Mouse (Mus musculus): ENCODE data around the gene B3gat3.
"Not testable (repeated sequence)": the region's sequence is repeated elsewhere in the genome, so short reads cannot be mapped to it uniquely, and the experiment has no call there.

Gene B3gat3

DNA sequence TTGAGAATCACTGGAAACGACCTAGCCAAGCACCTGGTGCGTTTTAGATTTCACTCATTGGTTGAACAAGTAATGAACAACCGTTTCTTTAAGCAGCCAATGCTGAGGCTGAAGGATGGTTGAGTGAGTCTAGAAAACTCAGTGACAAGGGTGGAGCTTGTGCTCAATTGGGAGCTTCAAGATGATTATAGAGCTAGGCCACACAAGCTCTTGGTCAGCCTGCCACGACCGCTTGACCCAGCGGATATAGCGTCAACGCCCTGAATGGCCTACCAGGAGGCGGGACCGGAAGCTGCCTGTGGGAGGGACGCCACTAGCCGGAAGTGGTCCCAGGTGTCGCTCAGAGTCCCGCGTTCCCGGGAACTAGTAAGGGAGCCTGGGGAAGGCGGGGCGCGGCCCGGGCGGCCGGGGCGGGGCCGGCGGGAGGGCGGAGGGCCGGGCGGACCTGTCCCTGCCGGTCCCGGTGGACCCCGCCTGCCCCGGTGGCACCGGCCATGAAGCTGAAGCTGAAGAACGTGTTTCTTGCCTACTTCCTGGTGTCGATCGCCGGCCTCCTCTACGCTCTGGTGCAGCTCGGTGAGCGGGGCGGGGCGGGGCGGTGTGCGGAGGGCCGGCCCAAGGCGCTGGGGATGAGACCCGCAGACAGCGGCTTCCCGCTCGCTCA is at the start of gene B3gat3:
B3gat3 (plus strand) TSS at position 302 of the 664 bp plus-strand sequence.
- DNase-seq, result peak; percentile 96 to 97

DNA sequence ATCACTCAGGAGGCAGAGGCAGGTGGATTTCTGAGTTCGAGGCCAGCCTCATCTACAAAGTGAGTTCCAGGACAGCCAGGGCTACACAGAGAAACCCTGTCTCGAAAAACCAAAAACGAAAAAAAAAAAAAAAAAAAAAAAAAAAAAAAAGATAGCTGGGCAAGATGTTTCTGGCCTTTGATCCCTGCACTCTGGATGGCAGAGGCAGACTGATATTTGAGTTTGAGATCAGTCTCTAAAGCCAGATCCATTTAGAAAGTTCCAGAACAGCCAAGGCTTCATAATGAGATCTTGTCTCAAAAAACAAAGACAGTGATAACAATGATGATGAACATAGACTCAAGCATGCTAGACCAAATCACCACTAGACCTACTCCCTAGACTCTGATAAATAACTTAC is 49.8 kb upstream of the B3gat3 start:
- not testable (repeated sequence) for DNase-seq

DNA sequence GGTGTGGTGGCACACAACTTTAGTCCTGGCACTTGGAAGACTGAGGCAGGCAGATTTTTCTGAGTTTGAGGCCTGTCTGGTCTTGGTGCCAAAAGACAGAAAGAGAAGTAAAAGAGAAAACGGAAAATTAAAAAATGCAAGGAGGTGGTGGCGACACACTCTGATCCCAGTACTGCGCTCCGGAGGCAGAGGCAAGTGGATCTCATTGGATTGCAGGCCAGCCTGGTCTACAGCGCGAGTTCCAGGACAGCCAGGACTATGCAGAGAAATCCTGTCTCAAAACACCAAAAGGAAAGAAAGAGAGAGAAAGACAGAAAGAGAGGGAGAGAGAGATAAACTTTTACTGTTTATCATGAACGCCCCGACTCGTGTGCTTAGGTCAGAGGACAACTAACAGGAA is 49.3 kb upstream of the B3gat3 start:
- no peak for DNase-seq

DNA sequence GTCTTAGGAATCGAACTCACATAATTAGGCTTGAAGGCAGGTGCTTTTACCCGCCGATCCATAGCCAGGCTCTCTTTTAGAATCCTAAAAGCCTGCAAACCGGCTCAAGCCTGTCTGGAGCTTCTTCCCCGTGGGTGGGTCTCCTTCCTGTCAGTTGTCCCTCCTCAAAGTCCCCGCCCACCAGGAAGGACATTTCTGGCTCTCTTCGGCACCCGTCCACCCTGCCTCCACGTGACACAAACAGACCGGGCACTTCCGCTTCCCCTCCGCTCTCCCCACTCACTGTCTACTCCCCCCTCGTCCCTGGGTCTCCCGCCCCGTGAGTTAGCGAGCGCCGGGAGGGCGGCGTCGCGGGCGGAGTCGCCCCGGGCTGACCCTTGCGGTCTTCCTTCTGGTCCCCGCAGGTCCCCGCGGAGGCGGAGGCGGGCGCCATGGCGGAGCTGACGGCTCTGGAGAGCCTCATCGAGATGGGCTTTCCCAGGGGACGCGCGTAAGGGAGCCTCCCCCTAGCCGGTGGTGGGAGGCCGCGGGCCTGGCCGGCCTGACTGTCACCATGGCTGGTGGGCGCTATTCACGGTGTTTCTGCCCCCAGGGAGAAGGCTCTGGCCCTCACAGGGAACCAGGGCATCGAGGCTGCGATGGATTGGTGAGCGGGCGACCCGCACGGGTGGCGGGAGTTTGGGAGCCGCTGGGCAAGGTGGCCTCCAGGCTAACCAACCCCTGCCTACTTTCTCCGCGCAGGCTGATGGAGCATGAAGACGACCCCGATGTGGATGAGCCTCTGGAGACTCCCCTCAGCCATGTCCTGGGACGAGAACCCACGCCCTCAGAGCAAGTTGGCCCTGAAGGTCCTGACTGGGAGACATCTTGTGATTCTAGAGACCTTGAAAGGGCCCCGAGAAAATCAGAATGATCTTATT is 48.6 kb upstream of the B3gat3 start, which contains the start of gene Ubxn1:
Ubxn1 (plus strand) TSS at position 230 of the 920 bp plus-strand sequence.
- peak; percentile 96 to 97 for DNase-seq

DNA sequence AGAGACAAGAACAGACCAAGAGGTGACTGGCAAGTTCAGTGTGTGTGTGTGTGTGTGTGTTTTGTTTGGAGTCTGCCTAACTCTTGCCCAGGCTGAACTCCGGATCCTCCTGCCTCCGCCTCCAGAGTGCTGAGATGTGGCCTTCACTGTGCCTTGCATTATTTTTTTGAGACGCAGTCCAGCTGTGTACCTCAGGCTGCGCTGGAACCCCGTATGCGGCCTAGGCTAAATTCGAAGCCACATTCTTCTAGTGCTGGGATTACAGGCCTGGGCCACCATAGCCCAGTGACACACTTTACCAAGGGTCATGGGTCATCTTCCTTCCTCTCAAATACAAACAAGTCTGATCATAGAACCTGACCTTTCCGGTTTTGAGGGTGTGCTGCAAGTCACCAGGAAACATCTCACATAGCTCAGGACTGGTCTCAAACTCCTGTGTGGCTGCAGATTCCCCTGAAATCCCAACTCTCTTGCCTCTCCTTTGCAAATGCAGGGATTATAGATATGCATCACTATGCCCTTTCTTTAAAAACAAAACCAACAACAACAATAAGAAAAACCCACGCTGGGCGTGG is 47.8 kb upstream of the B3gat3 start:
- no peak for DNase-seq

DNA sequence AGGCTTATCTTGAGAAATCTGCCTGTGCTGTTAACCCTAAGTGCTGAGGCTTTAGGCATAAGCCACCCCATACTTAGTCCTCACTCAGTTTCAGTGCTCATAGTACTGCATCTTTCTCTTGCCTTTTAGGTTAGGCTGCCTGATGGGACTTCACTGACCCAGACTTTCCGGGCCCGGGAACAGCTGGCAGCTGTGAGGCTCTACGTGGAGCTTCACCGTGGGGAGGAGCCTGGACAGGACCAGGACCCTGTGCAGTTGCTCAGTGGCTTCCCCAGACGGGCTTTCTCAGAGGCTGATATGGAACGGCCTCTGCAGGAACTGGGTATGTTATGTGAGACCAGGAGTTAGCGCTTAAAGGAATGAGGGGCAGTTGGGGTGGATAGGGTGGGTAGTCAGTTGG is 45.1 kb upstream of the B3gat3 start:
- no peak for DNase-seq

DNA sequence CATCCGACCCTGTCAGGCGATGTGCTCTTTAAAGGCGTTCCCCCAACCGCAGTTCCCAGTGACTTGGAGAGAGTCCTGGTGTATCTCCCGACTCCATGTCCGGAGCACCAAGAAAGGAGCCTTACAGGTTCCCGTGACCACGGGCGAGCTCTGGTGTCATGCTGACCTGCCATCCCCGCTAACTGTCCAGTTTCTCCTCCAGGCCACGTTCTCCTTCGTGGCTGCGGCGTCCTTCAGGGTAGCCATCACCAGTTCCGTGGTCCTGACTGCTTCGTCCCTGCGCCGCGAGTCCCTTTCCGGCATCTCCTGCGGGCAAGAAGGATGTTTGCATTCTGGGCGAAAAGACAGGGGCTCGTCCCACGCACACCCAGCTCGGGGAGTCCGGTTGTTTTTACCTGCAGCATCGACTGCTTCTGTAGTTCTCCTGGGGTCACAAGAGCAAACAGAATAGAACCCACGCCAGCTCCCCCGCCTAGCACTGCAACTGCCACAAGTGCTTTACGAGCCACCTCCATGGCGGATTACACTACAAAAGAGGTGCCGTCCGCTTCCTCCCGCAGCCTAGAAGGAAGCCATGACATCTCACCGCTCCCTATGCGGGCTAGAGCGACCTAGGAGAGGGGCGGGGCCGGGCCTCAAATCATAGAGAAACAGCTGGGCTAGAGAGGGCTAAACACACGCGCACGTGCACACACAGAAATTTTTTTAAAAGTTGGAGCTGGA is 39.7 kb upstream of the B3gat3 start, which contains the start of gene Uqcc3:
Uqcc3 (minus strand) TSS at position 613 of the 723 bp plus-strand sequence.
- peak; percentile 89 to 91 for DNase-seq

DNA sequence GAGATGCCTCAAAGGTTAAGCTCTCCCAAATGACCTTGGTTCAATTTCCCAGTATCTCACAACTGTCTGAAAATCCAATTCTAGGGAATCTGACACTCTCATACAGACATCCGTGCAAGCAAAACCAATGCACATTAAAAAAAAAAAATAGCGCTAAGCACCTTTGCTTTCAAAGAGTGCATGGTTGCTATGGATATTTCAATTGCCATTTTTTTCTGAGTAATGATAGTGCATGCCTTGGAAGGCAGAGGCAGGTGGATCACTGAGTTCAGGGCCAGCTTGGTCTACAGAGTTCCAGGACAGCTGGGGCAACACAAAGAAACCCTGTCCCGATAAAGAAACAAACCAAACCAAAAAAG is 39.2 kb upstream of the B3gat3 start:
- DNase-seq, result no peak

DNA sequence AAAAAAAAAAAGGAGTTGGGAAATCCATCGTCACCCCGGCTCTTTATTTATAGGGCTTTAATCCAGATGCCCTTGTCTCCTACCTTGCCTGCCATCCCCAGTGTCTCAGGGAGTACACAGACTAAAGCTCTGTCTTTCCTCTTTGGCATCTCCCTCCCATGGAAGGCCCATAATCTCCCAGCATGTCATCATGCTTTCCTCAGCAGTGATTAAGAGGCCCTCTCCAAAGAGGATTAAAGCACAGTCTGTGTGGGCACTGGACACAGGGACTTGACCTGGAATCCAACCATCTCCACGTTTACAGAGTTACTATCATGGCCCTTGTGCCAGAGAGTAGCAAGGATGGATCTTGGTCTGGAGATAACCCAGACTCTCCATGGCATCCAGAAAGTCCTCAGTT is 36.6 kb upstream of the B3gat3 start, which contains the start of the genes Lbhd1 and Gm49403:
Lbhd1 (plus strand) TSS at position 117 of the 400 bp plus-strand sequence.
Gm49403 (plus strand) TSS at position 315 of the 400 bp plus-strand sequence.
- no peak for DNase-seq

DNA sequence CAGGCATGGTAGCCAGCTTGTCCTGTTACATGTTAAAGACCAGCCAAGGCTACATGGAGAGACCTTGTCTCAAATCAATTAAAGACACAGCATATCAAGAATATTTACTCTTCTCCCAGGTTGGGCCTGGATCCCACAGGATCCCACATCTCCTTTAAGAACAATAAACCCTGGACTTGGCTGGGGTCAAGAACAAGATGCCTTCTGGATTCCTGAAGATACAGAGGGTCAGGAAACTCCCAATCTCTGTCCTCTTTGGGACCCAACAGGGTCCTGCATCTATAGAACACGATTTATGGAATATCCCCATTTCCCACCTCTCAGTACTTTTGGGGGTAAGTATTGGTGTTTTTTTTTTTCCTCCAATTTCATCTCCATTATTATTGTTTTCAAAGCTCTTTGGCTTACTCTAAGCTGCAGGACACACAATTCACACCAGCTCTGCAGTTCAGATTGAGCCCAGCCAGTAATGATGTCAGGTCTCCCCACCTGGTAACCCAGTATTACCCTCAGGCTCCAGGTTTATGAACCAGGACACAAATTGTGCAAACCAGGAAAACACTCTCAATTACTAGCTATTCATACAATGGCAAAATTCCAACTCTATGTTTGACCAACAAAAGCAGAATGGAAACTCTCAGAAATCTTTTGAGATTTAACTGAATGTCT is 33.1 kb upstream of the B3gat3 start:
- DNase-seq, result no peak

DNA sequence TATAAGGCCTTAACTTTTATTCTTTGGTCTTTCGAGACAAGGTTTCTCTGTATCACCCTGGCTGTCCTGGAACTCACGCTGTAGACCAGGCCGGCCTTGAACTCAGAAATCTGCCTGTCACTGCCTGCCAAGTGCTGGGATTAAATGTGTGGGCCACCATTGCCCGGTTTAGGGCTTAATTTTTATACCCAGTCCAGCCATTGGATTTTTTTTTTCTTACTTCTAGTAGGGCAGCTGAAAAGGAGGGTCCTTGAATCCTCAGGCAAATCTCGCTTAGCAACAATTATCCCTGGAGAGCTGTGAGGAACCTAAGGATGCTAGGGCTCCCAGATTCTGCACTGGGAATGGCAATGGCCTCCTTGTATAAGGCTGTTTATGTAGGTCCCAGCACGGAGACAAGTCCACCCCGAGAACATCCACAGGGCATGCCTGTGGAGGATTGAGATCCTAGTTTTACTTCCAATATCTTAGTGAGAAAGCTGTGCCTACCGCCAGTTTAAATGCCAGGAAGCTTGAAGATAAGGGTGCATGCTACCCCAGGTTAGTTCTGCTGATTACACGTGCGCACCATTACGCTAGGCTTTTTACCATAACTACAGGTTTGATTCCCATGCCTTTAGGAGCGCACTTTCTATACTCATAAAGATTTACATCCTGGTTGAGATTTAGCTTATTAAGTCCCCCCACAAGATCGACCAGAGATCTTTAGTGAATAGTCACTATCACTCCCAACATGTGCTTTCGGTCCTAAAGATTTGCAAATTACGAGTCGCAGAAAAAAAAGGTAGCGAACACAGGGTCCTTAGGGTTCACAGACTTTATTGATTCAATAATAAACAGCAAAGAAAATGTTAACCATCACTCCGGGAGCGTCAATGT is 32.4 kb upstream of the B3gat3 start:
- no peak for DNase-seq

DNA sequence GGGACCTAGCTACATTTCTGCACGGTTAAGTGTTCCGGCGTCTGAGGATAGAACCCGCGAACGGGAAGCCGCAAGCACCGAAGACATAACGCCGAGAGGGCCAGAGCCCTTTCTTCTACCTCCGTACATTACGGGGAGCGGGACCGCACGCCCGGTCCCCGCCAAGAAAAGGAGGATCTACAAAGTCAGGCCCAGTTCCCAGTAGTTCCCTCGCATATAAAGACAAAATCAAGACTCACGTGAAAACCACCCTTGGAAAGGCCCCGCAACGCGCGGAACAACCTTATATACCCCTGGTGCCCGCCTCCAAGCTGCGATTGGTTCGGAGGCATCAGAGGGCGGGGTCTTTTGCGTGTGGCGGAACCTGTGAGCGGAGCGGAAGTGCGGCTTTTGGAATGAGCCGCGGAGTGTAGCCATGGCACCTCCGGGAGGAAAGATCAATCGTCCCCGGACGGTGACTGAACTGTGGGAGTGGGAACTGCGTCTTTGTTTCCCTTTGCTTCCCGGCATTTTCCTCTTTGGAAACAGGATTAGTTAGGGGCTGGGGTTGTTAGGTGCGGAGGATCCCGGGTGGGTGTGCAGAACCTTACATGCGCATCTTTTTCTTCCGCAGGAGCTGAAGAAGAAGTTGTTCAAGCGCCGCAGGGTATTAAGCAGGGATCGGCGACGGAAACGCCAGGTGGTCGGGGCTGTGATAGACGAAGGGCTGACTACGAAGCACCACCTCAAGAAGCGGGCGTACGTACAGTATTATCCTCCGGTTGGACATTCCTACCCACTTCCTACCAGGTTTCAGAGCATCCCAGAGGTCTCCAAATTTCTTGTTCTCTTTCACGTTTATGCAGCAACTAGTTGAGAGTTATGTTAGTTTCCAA is 31.4 kb upstream of the B3gat3 start, which contains the start of the genes 1810009A15Rik and Gm49416:
1810009A15Rik (plus strand) TSS at position 343 of the 875 bp plus-strand sequence.
Gm49416 (plus strand) TSS at position 416 of the 875 bp plus-strand sequence.
- DNase-seq, result peak; percentile 92 to 97

DNA sequence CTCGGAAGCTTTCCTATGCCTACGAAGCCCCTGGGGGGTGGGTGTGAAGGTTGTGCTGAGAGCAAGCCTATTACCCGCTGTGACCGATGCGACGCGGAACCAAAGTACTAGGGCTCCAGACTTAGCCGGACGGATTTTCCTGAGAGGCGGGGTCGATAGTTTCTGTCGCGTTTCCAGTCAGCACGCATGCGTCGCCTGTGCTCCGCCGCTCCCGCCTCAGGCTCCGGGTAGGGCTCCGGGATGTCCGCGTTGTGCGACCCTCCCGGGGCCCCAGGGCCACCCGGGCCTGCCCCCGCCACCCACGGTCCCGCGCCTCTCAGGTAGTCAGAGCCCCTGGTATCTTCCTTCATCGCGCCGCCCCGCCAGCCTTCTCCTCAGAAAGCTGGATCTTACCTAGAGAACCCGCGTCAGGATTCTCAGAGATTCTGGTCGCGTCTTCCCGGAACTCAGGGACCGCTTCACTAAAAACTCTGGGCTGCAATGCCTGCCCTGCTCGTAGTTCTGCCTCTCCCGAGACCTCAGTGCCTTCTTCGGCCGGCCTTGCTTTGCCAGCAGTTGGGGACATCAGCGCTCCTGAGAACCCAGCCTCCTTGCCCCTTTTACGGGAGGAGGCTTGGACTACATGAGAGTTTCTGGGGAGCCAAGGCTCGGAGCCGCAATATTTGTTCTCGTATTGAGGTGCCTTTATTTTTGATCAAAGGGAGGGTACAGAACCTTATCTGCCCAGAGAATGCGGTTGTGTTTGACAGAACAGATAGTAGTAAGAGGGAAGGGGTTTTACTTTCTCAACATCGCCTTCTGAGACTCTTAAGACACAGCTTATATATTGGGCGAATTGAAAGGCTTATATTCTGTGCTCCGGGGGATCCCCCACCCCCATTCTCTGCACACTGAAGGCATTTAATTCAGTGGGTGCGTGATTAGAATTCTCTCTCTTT is 27.1 kb upstream of the B3gat3 start, which contains the start of gene Ints5:
Ints5 (plus strand) TSS at position 177 of the 938 bp plus-strand sequence.
- peak; percentile 82 to 88 for DNase-seq

DNA sequence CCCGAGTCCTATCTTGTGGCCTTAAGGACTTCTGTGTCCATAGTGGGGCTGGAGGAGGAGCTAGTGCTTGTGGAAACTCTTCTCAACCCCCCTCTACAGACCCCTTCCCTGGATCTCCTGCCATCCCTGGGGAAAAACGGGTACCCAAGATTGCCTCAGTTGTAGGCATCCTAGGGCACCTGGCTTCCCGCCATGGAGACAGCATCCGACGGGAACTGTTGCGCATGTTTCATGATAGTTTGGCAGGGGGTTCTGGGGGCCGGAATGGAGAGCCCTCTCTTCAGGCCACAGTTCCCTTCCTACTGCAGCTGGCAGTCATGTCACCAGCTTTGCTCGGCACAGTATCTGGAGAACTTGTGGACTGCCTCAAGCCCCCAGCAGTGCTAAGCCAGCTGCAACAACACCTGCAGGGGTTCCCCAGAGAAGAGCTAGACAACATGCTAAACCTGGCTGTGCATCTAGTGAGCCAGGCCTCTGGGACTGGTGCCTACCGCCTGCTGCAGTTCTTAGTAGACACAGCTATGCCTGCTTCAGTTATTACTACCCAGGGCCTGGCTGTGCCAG is 24.7 kb upstream of the B3gat3 start:
- DNase-seq, result peak in 1 of 2 experiments; percentile 14

DNA sequence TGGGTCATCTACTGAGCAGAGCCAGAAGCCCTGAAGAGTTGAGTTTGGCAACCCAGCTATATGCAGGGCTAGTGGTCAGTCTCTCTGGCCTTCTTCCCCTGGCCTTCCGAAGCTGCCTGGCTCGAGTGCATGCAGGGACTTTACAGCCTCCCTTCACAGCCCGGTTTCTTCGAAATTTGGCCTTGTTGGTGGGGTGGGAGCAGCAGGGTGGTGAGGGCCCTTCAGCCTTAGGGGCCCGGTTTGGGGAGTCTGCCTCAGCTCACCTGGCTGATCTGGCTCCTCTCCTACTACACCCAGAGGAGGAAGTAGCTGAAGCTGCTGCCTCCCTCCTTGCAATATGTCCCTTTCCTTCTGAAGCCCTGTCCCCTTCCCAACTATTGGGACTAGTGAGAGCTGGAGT is 23.9 kb upstream of the B3gat3 start:
- not testable (repeated sequence) for DNase-seq

DNA sequence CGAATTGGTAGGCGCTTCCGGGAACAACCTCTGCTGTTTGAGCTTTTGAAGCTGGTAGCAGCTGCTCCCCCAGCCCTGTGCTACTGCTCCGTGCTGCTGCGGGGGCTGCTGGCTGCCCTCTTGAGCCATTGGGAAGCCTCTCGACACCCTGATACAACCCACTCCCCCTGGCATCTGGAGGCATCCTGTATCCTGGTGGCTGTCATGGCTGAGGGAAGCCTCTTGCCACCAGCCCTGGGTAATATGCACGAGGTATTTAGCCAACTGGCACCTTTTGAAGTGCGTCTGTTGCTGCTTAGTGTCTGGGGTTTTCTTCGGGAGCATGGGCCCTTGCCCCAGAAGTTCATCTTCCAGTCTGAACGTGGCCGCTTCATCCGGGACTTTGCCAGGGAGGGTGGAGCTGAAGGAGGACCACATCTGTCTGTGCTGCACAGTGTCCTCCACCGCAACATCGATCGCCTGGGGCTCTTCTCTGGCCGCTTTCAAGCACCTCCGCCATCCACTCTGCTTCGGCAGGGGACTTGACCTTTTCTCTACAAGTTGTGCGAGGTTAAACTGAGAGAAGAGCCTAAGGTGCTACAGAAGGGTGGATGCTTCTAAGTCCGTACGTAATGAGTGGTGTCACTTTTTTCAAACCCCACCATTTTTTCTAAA is 22.8 kb upstream of the B3gat3 start:
- peak; percentile 45 to 46 for DNase-seq

DNA sequence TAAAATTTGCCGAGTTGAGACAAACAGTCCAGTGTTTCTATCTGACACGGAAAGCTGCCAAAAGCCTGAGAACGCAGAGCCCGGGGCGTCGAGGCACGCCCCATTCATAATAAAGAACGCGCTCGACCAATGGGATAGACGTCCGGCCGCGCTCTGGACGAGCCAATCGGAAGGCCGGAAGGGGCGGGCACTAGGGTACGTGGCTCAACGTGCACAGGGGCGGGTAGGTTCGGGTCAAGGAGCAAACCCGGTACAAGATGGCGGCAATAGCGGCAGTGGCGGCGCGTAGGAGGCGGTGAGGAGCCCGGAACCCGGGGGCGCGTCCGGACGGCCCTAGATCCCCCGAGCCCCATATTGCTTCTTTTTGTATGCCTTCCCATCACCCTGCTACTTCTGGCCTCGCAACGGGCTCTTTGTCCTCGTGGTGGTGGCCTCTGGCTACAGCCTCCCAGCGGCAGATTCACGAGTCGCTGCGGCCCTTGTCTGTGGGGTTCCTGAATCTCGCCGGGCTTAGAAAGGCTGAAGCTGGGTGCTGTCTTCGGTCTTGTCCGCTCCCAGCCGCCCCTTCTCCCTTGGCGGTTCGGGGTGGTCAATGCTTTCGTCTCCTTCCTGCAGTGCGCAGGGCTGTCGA is 22.2 kb upstream of the B3gat3 start, which contains the start of gene Ganab:
Ganab (plus strand) TSS at position 207 of the 631 bp plus-strand sequence.
- peak; percentile 95 to 98 for DNase-seq

All from cerebellum, adult 18-20 months (tissue).